Mouse (Mus musculus): ENCODE measurements at regions not wholly inside any gene's neighbourhood (a gene's known extent, or its start where the extent isn't known, plus 50 kb on each side); places are given as distances from the start of the nearest gene placed in this dataset.

- Histone ChIP-seq H3K4me1 (ENCODE audit: control insufficient read depth in 1 of 2, insufficient read depth in 2 of 2) (no peaks in the 10 kb centered on the region), H3K4me2 (ENCODE audit: insufficient read depth, low read depth, poor library complexity, severe bottlenecking) (no peak overlapping the region), H3K27ac (ENCODE audit: insufficient read depth, low read depth) (no peak overlapping the region), H3K36me3 (replicated peaks in 1 of 2; ENCODE audit: control insufficient read depth in 1 of 2, insufficient read depth in 1 of 2, low read length in 1 of 2) (no peaks in the 10 kb centered on the region), H3K9me3 (replicated peaks; ENCODE audit: low read length) (peaks cover 86% of the 10 kb centered on the region), H3K4me3 (replicated peaks in 1 of 3; ENCODE audit: low read depth in 2 of 3, low read length in 2 of 3, poor library complexity in 1 of 3) (no peak overlapping the region), H3K27me3 (replicated peaks) (no peaks in the 10 kb centered on the region), H3K9ac (ENCODE audit: insufficient read depth, low read depth) (no peak overlapping the region), H3K79me2 (replicated peaks; ENCODE audit: control insufficient read depth, extremely low read depth, insufficient read depth, poor library complexity, severe bottlenecking) (no peaks in the 10 kb centered on the region)
- DNase-seq (ENCODE audit: extremely low read depth), result no peak
- in situ Hi-C loops (cut with MboI; ENCODE audit: low pct_ligation_motif_present, low pct_unique_long_range_greater_than_20kb, low sequenced_read_pairs), result no loop called here
- TF ChIP-seq POLR2AphosphoS2 (IDR thresholded peaks at IDR 0.05; ENCODE audit: low read depth, low read length), result no peak
- no peak for TF ChIP-seq TBP (conservative IDR thresholded peaks at IDR 0.05; ENCODE audit: low read depth, low read length)
- no peak for TF ChIP-seq JUN (IDR thresholded peaks at IDR 0.05; ENCODE audit: insufficient read depth, low read depth, low read length)
- dilution Hi-C loops (cut with MboI; ENCODE audit: extremely low pct_ligation_motif_present, extremely low pct_unique_long_range_greater_than_20kb, low sequenced_read_pairs), result no loop called here
Observed at GRCm38 (mm10) chr4:84018774-84019173, 493.4 kb downstream of the Ccdc171 start.

GRCm38 (mm10) chr4:84019500-84020255 is 494.3 kb downstream of the Ccdc171 start:
- Histone ChIP-seq H3K9ac (ENCODE audit: insufficient read depth, low read depth) (no peak overlapping the region), H3K36me3 (replicated peaks in 1 of 2; ENCODE audit: control insufficient read depth in 1 of 2, insufficient read depth in 1 of 2, low read length in 1 of 2) (no peaks in the 10 kb centered on the region), H3K27me3 (replicated peaks) (no peaks in the 10 kb centered on the region), H3K27ac (ENCODE audit: insufficient read depth, low read depth) (no peak overlapping the region), H3K4me2 (ENCODE audit: insufficient read depth, low read depth, poor library complexity, severe bottlenecking) (no peak overlapping the region), H3K4me3 (replicated peaks in 1 of 3; ENCODE audit: low read depth in 2 of 3, low read length in 2 of 3, poor library complexity in 1 of 3) (no peak overlapping the region), H3K4me1 (ENCODE audit: control insufficient read depth in 1 of 2, insufficient read depth in 2 of 2) (no peaks in the 10 kb centered on the region), H3K79me2 (replicated peaks; ENCODE audit: control insufficient read depth, extremely low read depth, insufficient read depth, poor library complexity, severe bottlenecking) (no peaks in the 10 kb centered on the region), H3K9me3 (replicated peaks; ENCODE audit: low read length) (peaks cover 80% of the 10 kb centered on the region)
- dilution Hi-C loops (cut with MboI; ENCODE audit: extremely low pct_ligation_motif_present, extremely low pct_unique_long_range_greater_than_20kb, low sequenced_read_pairs), result no loop called here
- no peak for TF ChIP-seq NRF1 (IDR thresholded peaks at IDR 0.05; ENCODE audit: low read depth, low read length)
- no peak for TF ChIP-seq BHLHE40 (IDR thresholded peaks at IDR 0.05; ENCODE audit: low read depth, low read length)
- TF ChIP-seq POLR2AphosphoS2 (IDR thresholded peaks at IDR 0.05; ENCODE audit: low read depth, low read length), result no peak
- TF ChIP-seq ELF1 (IDR thresholded peaks at IDR 0.05; ENCODE audit: low read depth, low read length), result no peak
- no peak for TF ChIP-seq IRF4 (IDR thresholded peaks at IDR 0.05; ENCODE audit: low read depth, low read length)
- TF ChIP-seq KAT2A (IDR thresholded peaks at IDR 0.05; ENCODE audit: insufficient replicate concordance, low read length), result no peak
- no peak for TF ChIP-seq CHD2 (IDR thresholded peaks at IDR 0.05; ENCODE audit: low read length)
- TF ChIP-seq TCF12 (IDR thresholded peaks at IDR 0.05; ENCODE audit: low read depth, low read length), result no peak
- no peak for TF ChIP-seq CTCF (conservative IDR thresholded peaks at IDR 0.05 in 1 of 2, IDR thresholded peaks at IDR 0.05 in 1 of 2; ENCODE audit: low read depth in 2 of 2, low read length in 2 of 2)
- no peak for TF ChIP-seq NELFE (IDR thresholded peaks at IDR 0.05; ENCODE audit: low read depth, low read length)
- TF ChIP-seq RAD21 (IDR thresholded peaks at IDR 0.05; ENCODE audit: low read depth, low read length), result no peak
- no peak for TF ChIP-seq CHD1 (IDR thresholded peaks at IDR 0.05; ENCODE audit: low read depth, low read length)
- no peak for TF ChIP-seq JUND (conservative IDR thresholded peaks at IDR 0.05; ENCODE audit: low read depth, low read length)
- no peak for TF ChIP-seq MEF2A (IDR thresholded peaks at IDR 0.05; ENCODE audit: borderline replicate concordance, low read depth, low read length)
- TF ChIP-seq USF2 (conservative IDR thresholded peaks at IDR 0.05; ENCODE audit: low read depth, low read length), result no peak
- TF ChIP-seq USF1 (IDR thresholded peaks at IDR 0.05; ENCODE audit: low read depth, low read length), result no peak
- no peak for TF ChIP-seq TBP (conservative IDR thresholded peaks at IDR 0.05; ENCODE audit: low read depth, low read length)
- in situ Hi-C loops (cut with MboI; ENCODE audit: low pct_ligation_motif_present, low pct_unique_long_range_greater_than_20kb, low sequenced_read_pairs), result no loop called here
- no peak for DNase-seq (ENCODE audit: extremely low read depth)
